In the genomic region with DNA sequence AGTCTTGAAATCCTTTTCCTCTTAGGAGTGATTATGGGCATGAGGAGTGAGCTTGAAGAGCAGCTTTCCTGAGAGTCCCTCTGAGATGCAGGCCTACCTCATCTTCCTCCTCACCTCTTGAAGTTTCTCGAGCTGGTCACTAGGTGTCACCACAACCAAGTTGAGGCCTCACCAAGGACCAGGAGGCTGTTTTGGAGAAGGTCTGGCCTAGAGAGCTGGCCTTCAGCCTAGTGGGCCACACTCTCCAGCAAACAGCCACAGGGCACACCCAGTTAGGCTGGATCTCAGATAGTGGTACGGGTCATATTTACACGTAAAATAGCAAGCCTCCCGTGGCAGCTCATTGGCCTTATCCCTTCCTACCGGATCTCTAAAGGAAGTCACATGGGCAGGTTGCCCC, we compare ENCODE assay signal across 9 mouse cellular contexts.
DNase-seq lines count a peak whose midpoint lies in the region; ATAC-seq and TF ChIP-seq lines count a peak whose summit lies in the region.
"Had no signal": no experiment of that assay in that cellular context is flagged by ENCODE, and none has a peak within 500 bp of the region (broad histone marks: within the 10 kb centered on the region; RNA-seq: fewer than 3 reads in every experiment).

No protein-coding gene starts in this region.

- peak; percentile 70 for ATAC-seq in lung, embryonic 14.5 days (ENCODE audit: insufficient read depth)

- H3K27ac ChIP-seq in thymus, adult 2 months (ENCODE audit: control insufficient read depth, insufficient read depth, low read length): no peak overlapping the region
- no peak overlapping the region for H3K27ac ChIP-seq in gastrocnemius, adult 2 months
- no peak overlapping the region for H3K27ac ChIP-seq in lung, embryonic 14.5 days (ENCODE audit: low read depth)
- H3K27ac ChIP-seq: liver, embryonic 15.5 days had no signal

- DNase-seq in thymus, adult 2 months: peak; percentile 9
- DNase-seq in thymus, postnatal 0 days (ENCODE audit: low spot score): no peak
- peak; percentile 19 for DNase-seq in cerebellum, adult 8-10 months
- peak; percentile 75 for DNase-seq in gastrocnemius, adult 2 months
- DNase-seq in kidney, postnatal 25 days: peak; percentile 49 to 60
- peak; percentile 80 for DNase-seq in lung, embryonic 14.5 days
- peak; percentile 51 for DNase-seq in skeletal muscle tissue, adult 2 months (ENCODE audit: low read depth, low spot score)
- no peak for DNase-seq in natural killer cell, adult 2 months (ENCODE audit: low spot score in 2 of 2)

- H3K4me2 ChIP-seq in lung, embryonic 14.5 days: no peak overlapping the region
- H3K4me2 ChIP-seq: liver, embryonic 15.5 days had no signal

- no peak overlapping the region for H3K9ac ChIP-seq in lung, embryonic 14.5 days
- H3K9ac ChIP-seq: liver, embryonic 15.5 days had no signal

- WGBS in thymus, adult 2 months: 52% methylated on average over 5 of the region's 5 CpGs
- WGBS in lung, embryonic 14.5 days: 46% methylated on average over 5 of the region's 5 CpGs

- H3K36me3 ChIP-seq in thymus, adult 2 months (ENCODE audit: control insufficient read depth, insufficient read depth, low read length): no peaks in the 10 kb centered on the region
- no peaks in the 10 kb centered on the region for H3K36me3 ChIP-seq in lung, embryonic 14.5 days (ENCODE audit: insufficient read depth)
- H3K36me3 ChIP-seq: liver, embryonic 15.5 days had no signal

- H3K9me3 ChIP-seq in lung, embryonic 14.5 days (ENCODE audit: low read depth, low read length): no peaks in the 10 kb centered on the region
- H3K9me3 ChIP-seq: liver, embryonic 15.5 days had no signal

- TF ChIP-seq POLR2A in thymus, adult 2 months (IDR thresholded peaks at IDR 0.05; ENCODE audit: control insufficient read depth, extremely low read depth, insufficient read depth, low read length, poor library complexity): no peak

- H3K27me3 ChIP-seq in thymus, adult 2 months (ENCODE audit: control insufficient read depth, insufficient read depth, low read length): no peaks in the 10 kb centered on the region
- no peaks in the 10 kb centered on the region for H3K27me3 ChIP-seq in lung, embryonic 14.5 days (ENCODE audit: insufficient read depth, low read length)
- H3K27me3 ChIP-seq: liver, embryonic 15.5 days had no signal

- intact Hi-C loops in gastrocnemius, adult 2 months (cut with DNase I): loop anchor here (1.0 kb wide), 2 partner anchors 63 to 95 kb away; no protein-coding TSS in a partner anchor

- H3K4me3 ChIP-seq in thymus, adult 2 months (ENCODE audit: control insufficient read depth, insufficient read depth, low read length): no peak overlapping the region
- no peak overlapping the region for H3K4me3 ChIP-seq in gastrocnemius, adult 2 months
- H3K4me3 ChIP-seq in lung, embryonic 14.5 days (ENCODE audit: low read depth, low read length): no peak overlapping the region
- H3K4me3 ChIP-seq: liver, embryonic 15.5 days had no signal

- H3K4me1 ChIP-seq in thymus, adult 2 months (replicated peaks; ENCODE audit: control insufficient read depth, insufficient read depth, low read length): no peaks in the 10 kb centered on the region
- H3K4me1 ChIP-seq in lung, embryonic 14.5 days (ENCODE audit: insufficient read depth): no peaks in the 10 kb centered on the region
- H3K4me1 ChIP-seq: liver, embryonic 15.5 days had no signal

- no peak for TF ChIP-seq CTCF in thymus, adult 2 months (IDR thresholded peaks at IDR 0.05; ENCODE audit: borderline replicate concordance, control insufficient read depth, extremely low read depth, insufficient read depth, low read length, poor library complexity)
- peak; percentile 77 for TF ChIP-seq CTCF in gastrocnemius, adult 2 months (IDR thresholded peaks at IDR 0.05)
- TF ChIP-seq CTCF in lung, embryonic 14.5 days (IDR thresholded peaks at IDR 0.05; ENCODE audit: low read depth): peak; percentile 85

Comparison
In these comparisons a context has a peak if more than half of its experiments do, and no peak if none do; other contexts are left out.
1. DNase-seq: peak in thymus, adult 2 months (single experiment), cerebellum, adult 8-10 months (single experiment), gastrocnemius, adult 2 months (single experiment), kidney, postnatal 25 days (2 of 2), lung, embryonic 14.5 days (single experiment) and skeletal muscle tissue, adult 2 months (single experiment); none in thymus, postnatal 0 days (single experiment) and natural killer cell, adult 2 months (0 of 2).